Mouse (Mus musculus) B cell, adult 2 months (primary cell): ENCODE measurements around the gene Exog.

ENCODE experiments used
- DNase-seq, 2 experiments: peaks; one replicate each; pipeline ENCODE4 v3.0.0; 2022

Gene Exog

GRCm38 (mm10) chr9:119444738-119445429 lies at the start of gene Exog:
Exog (plus strand) TSS chr9:119444943.
- peak; percentile 96 for DNase-seq

- no peak for DNase-seq
These were observed 43.4 kb upstream of the Exog start for GRCm38 (mm10) chr9:119401351-119401750.

GRCm38 (mm10) chr9:119401801-119402214 lies 42.9 kb upstream of the Exog start, which contains the start of gene Acvr2b:
Acvr2b (plus strand) TSS chr9:119402118.
- peak; percentile 55 to 58 for DNase-seq

- DNase-seq: peak; percentile 9 to 19
These were observed 42.2 kb upstream of the Exog start for GRCm38 (mm10) chr9:119402253-119403235.

GRCm38 (mm10) chr9:119403236-119403641 lies 41.5 kb upstream of the Exog start:
- peak in 1 of 2 experiments; percentile 3 for DNase-seq

- DNase-seq: no peak
These were observed 40.7 kb upstream of the Exog start for GRCm38 (mm10) chr9:119404090-119404489.

- DNase-seq: no peak
These were observed 36.9 kb upstream of the Exog start for GRCm38 (mm10) chr9:119407884-119408283.

- DNase-seq: no peak
These were observed 35.7 kb upstream of the Exog start for GRCm38 (mm10) chr9:119408898-119409664.

GRCm38 (mm10) chr9:119409864-119410263 lies 34.9 kb upstream of the Exog start:
- DNase-seq: no peak

GRCm38 (mm10) chr9:119418025-119418424 lies 26.7 kb upstream of the Exog start:
- no peak for DNase-seq

- no peak for DNase-seq
These were observed 24.8 kb upstream of the Exog start for GRCm38 (mm10) chr9:119419852-119420438.

GRCm38 (mm10) chr9:119425217-119425975 lies 19.3 kb upstream of the Exog start:
- DNase-seq: no peak

- DNase-seq: no peak
These were observed 18.7 kb upstream of the Exog start for GRCm38 (mm10) chr9:119425976-119426415.

GRCm38 (mm10) chr9:119426483-119426882 lies 18.3 kb upstream of the Exog start:
- DNase-seq: no peak

- DNase-seq: peak; percentile 41 to 43
These were observed 14.4 kb upstream of the Exog start for GRCm38 (mm10) chr9:119430311-119430710.

GRCm38 (mm10) chr9:119435855-119436254 lies 8.9 kb upstream of the Exog start:
- DNase-seq: no peak

GRCm38 (mm10) chr9:119438065-119438464 lies 6.7 kb upstream of the Exog start:
- no peak for DNase-seq

GRCm38 (mm10) chr9:119438498-119439000 lies 6.2 kb upstream of the Exog start:
- no peak for DNase-seq

- DNase-seq: peak; percentile 12
These were observed 994 bp downstream of the Exog start for GRCm38 (mm10) chr9:119445737-119446136.

GRCm38 (mm10) chr9:119455967-119456366 lies 11.2 kb downstream of the Exog start:
- DNase-seq: no peak

- DNase-seq: no peak
These were observed 12.4 kb downstream of the Exog start for GRCm38 (mm10) chr9:119457122-119457521.
